Mouse (Mus musculus) Patski (cell line): ENCODE measurements around the gene Zgpat. TPM values are rescaled to one million over a fixed set of nuclear protein-coding genes. Genes with fewer than 3 reads are reported as not detected.
A peak's percentile ranks its signal among the peaks of the same experiment; 100 is the strongest.

Experiments
- ATAC-seq: fragments of 100-300 bp; one replicate; pipeline ENCODE4 v1.8.0; 2021
- CTCF ChIA-PET: fragments of 350-600 bp; sonication (Branson Sonifier 250); formaldehyde crosslinking; loops from one replicate; lab custom pipeline; 2022; ENCODE audit warnings: inconsistent platforms; lab: Charles Lee
- POLR2A ChIA-PET: fragments of 350-600 bp; sonication (Branson Sonifier 250); formaldehyde crosslinking; loops from one replicate; lab custom pipeline; 2022; ENCODE audit warnings: antibody characterized with exemption, inconsistent platforms; lab: Charles Lee
- DNase-seq: peaks from one replicate; pipeline ENCODE4 v3.0.0-alpha.2; 2011; ENCODE audit warnings: low read depth, low spot score
- H3K27me3 ChIP-seq: fragments of 371-371 bp; one replicate; pipeline ENCODE4 v1.5.1; 2021
- CTCF ChIP-seq: fragments of 100-300 bp; IDR thresholded peaks from one replicate; pipeline ENCODE4 v1.5.1; 2021
- in situ Hi-C: fragments of 300-500 bp; cut with MboI; formaldehyde crosslinking; loops from 3 replicates; pipeline ENCODE4 v1.11.1; 2018; ENCODE audit warnings: low pct_unique_long_range_greater_than_20kb, mixed read lengths
- polyA plus RNA-seq: library from polyadenylated mRNA; unstranded; gene quantifications from one replicate; pipeline ENCODE4 v1.2.3, GENCODE M21; 2021

Zgpat gene
- polyA plus RNA-seq: 41.8 TPM

DNA sequence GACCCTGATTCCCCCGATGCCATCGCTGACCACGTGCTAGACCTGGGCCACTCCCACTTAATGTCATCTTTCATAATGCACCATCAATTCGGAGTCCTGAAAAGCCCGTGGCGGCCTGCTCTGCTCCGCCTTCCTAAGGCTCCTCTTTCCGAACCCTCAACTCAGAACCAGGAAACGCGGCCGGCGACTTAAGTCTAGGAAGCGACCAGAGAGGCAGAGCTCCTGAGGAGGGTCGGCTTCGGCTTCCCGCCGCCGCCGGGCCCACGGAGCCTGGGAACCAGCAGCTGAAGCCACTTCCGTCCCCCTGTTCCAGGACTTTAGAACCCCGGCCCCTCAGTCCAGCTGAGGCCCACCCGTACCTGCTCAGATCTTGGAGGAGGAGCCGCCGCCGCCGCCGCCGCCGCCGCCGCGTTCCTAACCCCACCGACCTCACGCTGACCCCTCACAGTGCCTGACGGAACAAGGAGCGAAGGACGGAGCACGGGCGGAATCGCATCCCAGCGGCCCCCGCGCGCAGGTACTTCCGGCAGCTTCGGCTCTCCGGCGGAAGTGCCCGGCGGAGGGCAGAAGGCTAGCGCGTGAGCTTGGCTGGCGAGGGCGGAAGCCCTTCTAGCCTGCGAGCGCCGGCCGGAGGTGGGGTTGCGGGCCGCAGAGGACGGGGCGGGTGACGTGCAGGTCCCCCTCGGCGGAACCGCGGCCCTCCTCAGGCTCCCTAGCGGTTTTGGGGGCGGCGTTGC, at the start of gene Zgpat, which contains the start of gene Arfrp1:
Gene Zgpat (plus strand): TSS at position 69 of the 737 bp plus-strand sequence.
Gene Arfrp1 (minus strand): TSS at position 545 of the 737 bp plus-strand sequence.
- ChIA-PET POLR2A (interaction anchor here (1.2 to 2.2 kb wide), 2 partner anchors 10 to 107 kb away, joined by 3 to 5 read pairs; no protein-coding TSS in a partner anchor), CTCF (interaction anchor here (1.0 kb wide), 1 partner anchor 11 kb away, joined by 6 read pairs; no protein-coding TSS in a partner anchor)
- no peak for TF ChIP-seq CTCF
- DNase-seq: no peak
- peak; percentile 89 for ATAC-seq
- no peaks in the 10 kb centered on the region for H3K27me3 ChIP-seq
- in situ Hi-C loops: no loop called here

DNA sequence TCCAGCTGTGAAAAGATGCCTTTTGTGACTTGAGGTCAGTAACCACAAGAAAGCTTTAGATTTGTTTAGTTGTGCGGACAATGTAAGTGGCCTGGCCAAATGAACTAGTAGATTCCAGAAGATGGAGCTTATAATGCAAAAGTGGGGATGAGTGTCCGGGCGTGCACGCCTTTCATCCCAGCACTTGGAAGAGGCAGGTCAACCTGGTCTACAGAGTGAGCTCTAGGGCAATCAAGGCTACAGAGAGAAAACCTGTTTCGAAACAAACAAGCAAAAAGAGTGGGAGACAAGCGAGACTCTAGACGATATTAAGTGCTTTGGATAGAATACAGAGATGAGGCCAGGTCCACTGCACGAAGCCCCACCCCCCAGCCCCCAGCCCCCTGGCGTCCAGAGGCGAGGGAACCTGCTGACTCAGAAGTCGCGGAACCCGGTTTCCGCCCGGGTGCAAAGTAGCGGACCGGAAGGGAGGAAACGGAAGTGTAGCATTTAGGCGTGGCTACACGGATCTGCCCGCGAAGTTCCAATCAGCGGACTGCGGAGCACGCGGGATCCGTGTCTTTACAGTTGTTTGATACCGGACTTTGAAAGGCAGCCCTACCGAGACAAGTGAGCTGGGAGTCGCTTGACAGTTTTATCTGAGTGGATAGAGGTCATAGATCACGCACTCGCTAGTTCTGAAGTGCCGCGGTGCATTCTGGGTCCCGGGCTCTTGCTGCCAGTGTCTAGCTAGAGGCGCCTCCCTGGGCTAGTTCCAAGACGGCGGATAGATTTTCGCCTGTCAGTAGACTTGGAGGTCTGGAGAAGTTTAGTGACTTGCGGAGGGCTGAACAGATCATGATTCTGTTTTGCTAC, 45.3 kb upstream of the Zgpat start, which contains the start of gene Rtel1:
Gene Rtel1 (plus strand): TSS at position 492 of the 855 bp plus-strand sequence.
- ChIA-PET POLR2A (interaction anchor here (0.8 to 0.9 kb wide), 2 partner anchors 12 to 31 kb away, joined by 3 to 9 read pairs; no protein-coding TSS in a partner anchor), CTCF (interaction anchor here (2.0 to 2.8 kb wide), 2 partner anchors 31 to 133 kb away, joined by 4 to 11 read pairs; partner anchors contain the start of gene Ppdpf)
- H3K27me3 ChIP-seq: no peaks in the 10 kb centered on the region
- peak; percentile 59 for ATAC-seq
- no peak for TF ChIP-seq CTCF
- in situ Hi-C loops: no loop called here
- peak; percentile 55 for DNase-seq

DNA sequence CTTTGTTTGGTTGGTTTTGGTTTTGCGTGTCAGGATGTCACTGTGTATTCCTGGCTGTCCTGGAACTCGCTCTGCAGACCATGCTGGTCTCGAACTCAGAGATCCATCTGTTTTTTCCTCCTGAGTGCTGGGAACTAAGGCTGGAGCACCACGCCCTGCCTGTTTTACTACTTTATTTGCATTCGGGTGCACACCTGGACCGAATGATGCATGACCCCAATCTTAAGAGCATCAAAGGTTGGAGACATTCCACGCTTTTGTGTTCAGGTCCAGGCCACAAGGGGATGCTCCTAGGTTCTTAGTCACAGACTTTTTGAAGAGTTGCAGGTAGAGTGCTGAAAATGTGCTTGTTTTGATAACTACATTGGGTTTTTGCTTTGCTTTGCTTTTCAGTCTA, 44.6 kb upstream of the Zgpat start:
- ChIA-PET CTCF (interaction anchor here (2.8 kb wide), 1 partner anchor 133 kb away, joined by 11 read pairs; the partner anchor contains the start of gene Ppdpf), POLR2A (no interaction called here)
- in situ Hi-C loops: no loop called here
- DNase-seq (no peak), ATAC-seq (no peak)
- no peak for TF ChIP-seq CTCF
- no peaks in the 10 kb centered on the region for H3K27me3 ChIP-seq

DNA sequence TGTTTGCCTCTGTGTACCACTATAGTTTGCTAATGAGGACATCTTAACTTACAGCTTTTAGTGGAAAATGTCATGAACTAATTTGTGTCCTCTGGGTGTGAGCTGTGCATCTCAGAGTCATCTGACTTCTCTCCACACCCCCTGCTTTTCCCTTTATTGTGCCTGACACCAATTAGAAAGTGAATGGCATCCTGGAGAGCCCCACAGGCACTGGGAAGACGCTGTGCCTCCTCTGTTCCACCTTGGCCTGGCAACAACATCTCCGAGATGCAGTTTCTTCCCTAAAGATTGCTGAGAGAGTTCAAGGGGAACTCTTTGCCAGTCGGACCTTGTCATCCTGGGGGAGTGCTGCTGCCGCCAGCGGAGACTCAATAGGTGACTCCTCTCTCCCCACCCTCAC, 42.6 kb upstream of the Zgpat start:
- CTCF ChIA-PET: interaction anchor here (1.1 kb wide), 1 partner anchor 9 kb away, joined by 4 read pairs; no protein-coding TSS in a partner anchor
- no peak for DNase-seq
- in situ Hi-C loops: no loop called here
- no peak for ATAC-seq
- POLR2A ChIA-PET: no interaction called here
- TF ChIP-seq CTCF: no peak
- no peaks in the 10 kb centered on the region for H3K27me3 ChIP-seq

DNA sequence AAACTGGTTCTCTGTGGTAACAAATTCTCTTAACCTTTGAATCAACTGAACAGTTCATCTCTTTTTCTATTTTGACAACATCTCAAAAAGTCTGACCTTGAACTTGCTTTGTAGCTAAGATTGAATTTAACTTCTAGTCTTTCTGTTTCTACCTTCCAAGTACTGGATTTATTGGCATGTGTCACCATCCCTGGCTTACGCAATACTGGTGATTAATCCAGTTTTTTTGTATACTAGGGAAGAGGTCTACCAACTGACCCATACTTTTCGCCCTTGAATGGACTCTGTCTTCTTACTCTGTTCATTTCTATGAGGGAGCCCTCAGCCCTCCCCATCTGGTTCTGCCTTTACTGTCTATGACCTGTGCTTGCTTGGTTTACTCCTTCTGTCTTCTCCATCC, 38.6 kb upstream of the Zgpat start:
- POLR2A ChIA-PET: interaction anchor here (0.8 kb wide), 1 partner anchor 26 kb away, joined by 3 read pairs; no protein-coding TSS in a partner anchor
- ATAC-seq (no peak), DNase-seq (no peak)
- TF ChIP-seq CTCF: no peak
- no peaks in the 10 kb centered on the region for H3K27me3 ChIP-seq
- CTCF ChIA-PET: interaction anchor here (1.0 to 2.7 kb wide), 2 partner anchors 9 to 30 kb away, joined by 3 to 13 read pairs; no protein-coding TSS in a partner anchor
- in situ Hi-C loops: no loop called here

DNA sequence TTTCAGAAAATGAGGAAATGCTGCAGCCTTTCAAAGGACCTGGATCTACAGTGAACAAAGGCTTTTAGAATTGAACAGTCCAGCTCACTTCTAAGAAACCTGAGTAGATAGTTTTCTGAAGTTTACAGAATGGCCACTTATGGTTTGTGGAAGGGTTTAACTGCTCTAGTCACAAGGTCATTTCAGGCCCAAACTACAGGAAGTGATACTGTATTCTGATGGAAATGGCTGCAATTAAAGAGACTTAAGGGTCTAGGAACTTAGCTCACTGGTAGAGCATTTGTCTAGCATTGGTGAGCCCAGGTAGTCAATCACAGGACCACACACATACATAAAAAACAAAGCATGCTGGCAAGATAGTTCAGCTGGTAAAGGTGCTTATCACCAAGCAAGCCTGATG, 32.2 kb upstream of the Zgpat start:
- TF ChIP-seq CTCF: no peak
- no peak for DNase-seq
- POLR2A ChIA-PET: no interaction called here
- H3K27me3 ChIP-seq: no peaks in the 10 kb centered on the region
- no peak for ATAC-seq
- in situ Hi-C loops: loop anchor here (5.0 kb wide), 1 partner anchor 145 kb away; the partner anchor contains the start of gene Ppdpf
- CTCF ChIA-PET: interaction anchor here (1.5 to 5.2 kb wide), 3 partner anchors 9 to 166 kb away, joined by 3 to 40 read pairs (median 3); partner anchors contain the start of gene Ppdpf

DNA sequence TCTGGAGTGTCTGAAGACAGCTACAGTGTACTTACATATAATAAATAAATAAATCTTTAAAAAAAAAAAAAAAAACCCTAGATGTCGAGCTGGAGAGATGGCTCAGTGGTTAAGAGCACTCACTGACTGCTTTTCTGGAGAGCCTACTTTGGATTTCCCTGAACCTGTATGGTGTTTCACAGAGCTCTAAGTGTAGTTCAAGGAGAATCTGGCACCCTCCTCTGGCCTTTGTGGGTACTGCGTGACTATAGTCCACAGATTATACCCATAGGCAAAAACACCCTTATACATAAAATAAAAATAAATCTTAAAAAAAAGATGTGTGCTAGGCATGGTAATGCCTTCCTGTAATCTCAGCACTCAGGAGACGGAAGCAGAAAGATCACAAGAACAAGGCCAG, 30.7 kb upstream of the Zgpat start:
- in situ Hi-C loops: loop anchor here (5.0 kb wide), 1 partner anchor 147 kb away; the partner anchor contains the start of gene Ppdpf
- peak; percentile 39 for ATAC-seq

DNA sequence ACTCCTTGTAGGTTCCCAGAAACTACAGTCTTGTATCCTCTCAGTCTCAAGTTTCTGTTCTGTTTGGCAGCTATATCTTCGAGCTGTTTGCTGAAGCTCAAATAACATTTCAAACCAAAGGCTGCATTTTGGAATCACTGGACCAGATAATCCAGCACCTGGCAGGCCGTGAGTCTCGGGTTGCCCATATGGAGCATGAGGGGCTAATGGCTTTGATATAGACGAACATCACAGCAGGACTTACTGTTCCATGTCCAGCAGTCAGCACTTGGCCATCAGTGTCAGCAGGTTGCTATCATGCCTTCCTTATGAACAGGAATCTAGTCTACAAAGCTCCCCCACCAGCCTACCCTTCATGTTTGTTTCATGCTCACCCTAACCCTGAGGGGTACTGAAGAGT, 24.3 kb upstream of the Zgpat start:
- TF ChIP-seq CTCF: no peak
- ChIA-PET CTCF (interaction anchor here (1.3 kb wide), 1 partner anchor 154 kb away, joined by 3 read pairs; the partner anchor contains the start of gene Ppdpf), POLR2A (no interaction called here)
- H3K27me3 ChIP-seq: no peaks in the 10 kb centered on the region
- DNase-seq (no peak), ATAC-seq (no peak)
- in situ Hi-C loops: no loop called here

More for the DNA sequence above, 30.7 kb upstream of the Zgpat start:
- H3K27me3 ChIP-seq: no peaks in the 10 kb centered on the region
- POLR2A ChIA-PET: no interaction called here
- CTCF ChIA-PET: interaction anchor here (0.6 to 5.2 kb wide), 13 partner anchors 7 to 345 kb away, joined by 3 to 40 read pairs (median 3); partner anchors contain the start of gene Ppdpf
- peak; percentile 76 for TF ChIP-seq CTCF
- no peak for DNase-seq

DNA sequence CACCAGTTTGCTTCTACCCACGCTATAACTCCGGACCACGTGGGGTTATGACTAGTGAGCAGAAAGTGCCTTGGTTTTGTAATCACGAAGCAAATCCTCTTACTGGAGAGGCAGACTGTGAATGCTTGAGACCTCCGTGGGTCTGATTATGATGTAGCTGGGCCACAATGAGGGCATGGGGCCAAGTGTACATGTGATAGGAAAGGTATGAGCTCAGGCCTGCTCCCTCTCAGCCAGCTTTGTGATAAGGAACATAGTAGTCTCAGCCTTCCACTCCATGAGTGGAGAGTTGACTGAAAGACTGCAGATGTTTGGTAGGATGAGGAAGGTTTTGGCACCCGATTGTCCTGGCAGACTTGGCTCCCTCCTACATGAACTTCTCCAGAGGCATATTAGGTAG, 22.0 kb upstream of the Zgpat start:
- no peak for ATAC-seq
- ChIA-PET POLR2A (no interaction called here), CTCF (no interaction called here)
- TF ChIP-seq CTCF: no peak
- in situ Hi-C loops: no loop called here
- no peaks in the 10 kb centered on the region for H3K27me3 ChIP-seq
- DNase-seq: no peak

DNA sequence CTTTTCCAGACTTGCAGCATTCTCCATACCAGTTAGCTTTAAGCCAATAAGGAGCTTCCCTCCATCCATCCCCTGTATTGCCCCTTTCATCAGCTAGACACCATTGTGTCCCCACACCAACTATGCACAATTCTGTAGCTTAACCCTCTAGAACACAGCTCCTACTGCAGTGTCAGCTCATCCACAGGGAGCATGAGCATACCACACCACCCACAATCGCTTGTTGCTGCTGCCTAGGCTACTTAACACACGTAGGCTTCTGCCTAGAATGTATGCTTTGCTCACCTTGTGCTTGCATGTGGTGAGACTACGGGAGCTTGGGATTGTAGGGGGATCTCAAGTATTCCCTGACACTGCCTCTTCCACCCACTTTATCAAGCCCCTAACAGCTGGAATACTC, 7.9 kb upstream of the Zgpat start:
- DNase-seq (no peak), ATAC-seq (no peak)
- ChIA-PET POLR2A (no interaction called here), CTCF (interaction anchor here (1.3 to 1.8 kb wide), 3 partner anchors 9 to 25 kb away, joined by 3 to 4 read pairs (median 4); no protein-coding TSS in a partner anchor)
- no peaks in the 10 kb centered on the region for H3K27me3 ChIP-seq
- in situ Hi-C loops: no loop called here
- TF ChIP-seq CTCF: no peak
